Mouse (Mus musculus): ENCODE data around the gene Tenm4. TPM values are rescaled to one million over a fixed set of nuclear protein-coding genes. Genes with fewer than 3 reads are reported as not detected.

Gene Tenm4
- total RNA-seq, 1 experiment: 38.9 TPM

- H3K4me3 ChIP-seq (ENCODE audit: insufficient read depth in 1 of 2, low read depth in 1 of 2, low read length in 2 of 2, poor library complexity in 1 of 2, severe bottlenecking in 1 of 2): no peak overlapping the region
Measured at GRCm38 (mm10) chr7:96356285-96356811, 185.3 kb downstream of the Tenm4 start.

DNA sequence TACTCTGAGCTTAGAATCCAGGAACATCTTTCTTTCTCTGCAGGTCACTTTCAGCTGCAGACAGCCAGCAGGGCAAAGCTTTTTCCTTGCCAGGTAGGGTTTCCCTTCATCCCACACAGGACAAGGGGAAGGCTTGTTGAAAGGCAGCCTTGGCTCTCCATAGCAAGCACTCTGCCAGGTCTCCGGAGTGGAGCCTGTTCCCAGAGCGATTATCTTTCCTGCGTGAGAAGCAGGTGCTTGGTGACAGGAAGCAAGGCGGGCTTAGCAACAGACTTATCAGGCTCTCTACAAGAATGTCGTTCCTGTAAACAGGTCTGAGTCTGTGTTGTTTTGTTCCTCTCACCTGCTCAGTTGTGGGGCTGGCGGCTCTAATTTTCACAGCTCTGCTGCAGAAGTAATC is 186.5 kb downstream of the Tenm4 start:
- Histone ChIP-seq H3K4me3 (ENCODE audit: insufficient read depth in 1 of 2, low read depth in 1 of 2, low read length in 2 of 2, poor library complexity in 1 of 2, severe bottlenecking in 1 of 2) (no peak overlapping the region), H3K4me1 (ENCODE audit: control insufficient read depth in 2 of 2, insufficient read depth in 2 of 2, low read length in 2 of 2, poor library complexity in 1 of 2) (0 out of 4 replicates have a peak, but pooled peaks cover 0 to 1% of the 10 kb centered on the region in 2 experiments), H3K9me3 (ENCODE audit: control insufficient read depth, insufficient read depth, low read depth, low read length) (no peaks in the 10 kb centered on the region), H3K27ac (ENCODE audit: insufficient read depth, low read depth, low read length, poor library complexity, severe bottlenecking) (no peak overlapping the region), H3K36me3 (ENCODE audit: control insufficient read depth, insufficient read depth, low read length, poor library complexity, severe bottlenecking) (no peaks in the 10 kb centered on the region), H3K9ac (ENCODE audit: insufficient read depth, low read depth, low read length, poor library complexity, severe bottlenecking) (no peak overlapping the region)
- DNase-seq (ENCODE audit: low read depth, low spot score): no peak
- in situ Hi-C loops (cut with MboI; ENCODE audit: low sequenced_read_pairs in 2 of 2, unreplicated experiment in 2 of 2): no loop called here
- TF ChIP-seq ZC3H11A (IDR thresholded peaks at IDR 0.05; ENCODE audit: borderline replicate concordance, low read depth, low read length): no peak
- no peak for TF ChIP-seq ZNF384 (IDR thresholded peaks at IDR 0.05; ENCODE audit: low read depth, low read length)
- no peak for TF ChIP-seq CHD2 (IDR thresholded peaks at IDR 0.05; ENCODE audit: low read depth, low read length)
- no peak for TF ChIP-seq MAFK (IDR thresholded peaks at IDR 0.05; ENCODE audit: insufficient read depth, low read depth, low read length)
- no peak for TF ChIP-seq HCFC1 (IDR thresholded peaks at IDR 0.05; ENCODE audit: borderline replicate concordance, insufficient read depth, low read length)

More at GRCm38 (mm10) chr7:96356285-96356811, 185.3 kb downstream of the Tenm4 start:
- DNase-seq (ENCODE audit: low read depth, low spot score): no peak
- TF ChIP-seq MAFK (IDR thresholded peaks at IDR 0.05; ENCODE audit: insufficient read depth, low read depth, low read length) (no peak), ZC3H11A (IDR thresholded peaks at IDR 0.05; ENCODE audit: borderline replicate concordance, low read depth, low read length) (no peak), HCFC1 (IDR thresholded peaks at IDR 0.05; ENCODE audit: borderline replicate concordance, insufficient read depth, low read length) (no peak), ZNF384 (IDR thresholded peaks at IDR 0.05; ENCODE audit: low read depth, low read length) (no peak), CHD2 (IDR thresholded peaks at IDR 0.05; ENCODE audit: low read depth, low read length) (no peak)
- in situ Hi-C loops (cut with MboI; ENCODE audit: low sequenced_read_pairs in 2 of 2, unreplicated experiment in 2 of 2): no loop called here
- H3K27ac ChIP-seq (ENCODE audit: insufficient read depth, low read depth, low read length, poor library complexity, severe bottlenecking): no peak overlapping the region
- no peaks in the 10 kb centered on the region for H3K9me3 ChIP-seq (ENCODE audit: control insufficient read depth, insufficient read depth, low read depth, low read length)
- H3K36me3 ChIP-seq (ENCODE audit: control insufficient read depth, insufficient read depth, low read length, poor library complexity, severe bottlenecking): no peaks in the 10 kb centered on the region
- no peak overlapping the region for H3K9ac ChIP-seq (ENCODE audit: insufficient read depth, low read depth, low read length, poor library complexity, severe bottlenecking)
- 0 out of 4 replicates have a peak, but pooled peaks cover 0 to 1% of the 10 kb centered on the region in 2 experiments for H3K4me1 ChIP-seq (ENCODE audit: control insufficient read depth in 2 of 2, insufficient read depth in 2 of 2, low read length in 2 of 2, poor library complexity in 1 of 2)

DNA sequence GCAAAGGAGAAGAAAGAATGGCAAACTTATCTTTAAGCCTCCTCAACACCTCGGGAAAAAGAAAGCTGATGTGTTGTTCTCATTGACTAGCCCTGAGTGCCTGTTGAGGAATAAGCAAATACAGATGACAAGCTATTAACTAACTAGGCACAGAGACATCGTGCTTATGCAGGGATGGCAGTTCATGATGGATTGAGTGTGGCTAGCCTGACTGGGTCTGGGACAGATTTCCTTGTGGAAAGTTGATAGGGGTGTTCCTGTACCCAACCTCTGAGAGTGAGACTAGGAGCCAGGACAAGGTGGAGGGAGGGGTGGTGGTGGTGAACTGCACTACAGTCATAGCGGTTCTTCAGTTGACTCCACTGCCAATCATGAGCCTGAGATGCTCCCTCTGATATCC is 192.3 kb downstream of the Tenm4 start:
- in situ Hi-C loops (cut with MboI; ENCODE audit: low sequenced_read_pairs in 2 of 2, unreplicated experiment in 2 of 2): no loop called here
- TF ChIP-seq HCFC1 (IDR thresholded peaks at IDR 0.05; ENCODE audit: borderline replicate concordance, insufficient read depth, low read length): no peak
- no peak for TF ChIP-seq CHD2 (IDR thresholded peaks at IDR 0.05; ENCODE audit: low read depth, low read length)
- TF ChIP-seq ZNF384 (IDR thresholded peaks at IDR 0.05; ENCODE audit: low read depth, low read length): no peak
- no peak for TF ChIP-seq ZC3H11A (IDR thresholded peaks at IDR 0.05; ENCODE audit: borderline replicate concordance, low read depth, low read length)
- no peak for TF ChIP-seq MAFK (IDR thresholded peaks at IDR 0.05; ENCODE audit: insufficient read depth, low read depth, low read length)
- H3K9ac ChIP-seq (ENCODE audit: insufficient read depth, low read depth, low read length, poor library complexity, severe bottlenecking): no peak overlapping the region
- H3K4me1 ChIP-seq (ENCODE audit: control insufficient read depth in 2 of 2, insufficient read depth in 2 of 2, low read length in 2 of 2, poor library complexity in 1 of 2): no peaks in the 10 kb centered on the region
- no peak overlapping the region for H3K4me3 ChIP-seq (ENCODE audit: insufficient read depth in 1 of 2, low read depth in 1 of 2, low read length in 2 of 2, poor library complexity in 1 of 2, severe bottlenecking in 1 of 2)
- H3K36me3 ChIP-seq (ENCODE audit: control insufficient read depth, insufficient read depth, low read length, poor library complexity, severe bottlenecking): no peaks in the 10 kb centered on the region
- H3K27ac ChIP-seq (ENCODE audit: insufficient read depth, low read depth, low read length, poor library complexity, severe bottlenecking): no peak overlapping the region
- H3K9me3 ChIP-seq (ENCODE audit: control insufficient read depth, insufficient read depth, low read depth, low read length): no peaks in the 10 kb centered on the region
- no peak for DNase-seq (ENCODE audit: low read depth, low spot score)

GRCm38 (mm10) chr7:96369947-96370346 is 198.9 kb downstream of the Tenm4 start:
- H3K9ac ChIP-seq (ENCODE audit: insufficient read depth, low read depth, low read length, poor library complexity, severe bottlenecking): no peak overlapping the region
- no peaks in the 10 kb centered on the region for H3K9me3 ChIP-seq (ENCODE audit: control insufficient read depth, insufficient read depth, low read depth, low read length)
- no peak overlapping the region for H3K27ac ChIP-seq (ENCODE audit: insufficient read depth, low read depth, low read length, poor library complexity, severe bottlenecking)
- no peaks in the 10 kb centered on the region for H3K4me1 ChIP-seq (ENCODE audit: control insufficient read depth in 2 of 2, insufficient read depth in 2 of 2, low read length in 2 of 2, poor library complexity in 1 of 2)
- in situ Hi-C loops (cut with MboI; ENCODE audit: low sequenced_read_pairs in 2 of 2, unreplicated experiment in 2 of 2): no loop called here
- H3K4me3 ChIP-seq (ENCODE audit: insufficient read depth in 1 of 2, low read depth in 1 of 2, low read length in 2 of 2, poor library complexity in 1 of 2, severe bottlenecking in 1 of 2): no peak overlapping the region
- no peaks in the 10 kb centered on the region for H3K36me3 ChIP-seq (ENCODE audit: control insufficient read depth, insufficient read depth, low read length, poor library complexity, severe bottlenecking)
- TF ChIP-seq HCFC1 (IDR thresholded peaks at IDR 0.05; ENCODE audit: borderline replicate concordance, insufficient read depth, low read length) (no peak), ZC3H11A (IDR thresholded peaks at IDR 0.05; ENCODE audit: borderline replicate concordance, low read depth, low read length) (no peak), CHD2 (IDR thresholded peaks at IDR 0.05; ENCODE audit: low read depth, low read length) (no peak), ZNF384 (IDR thresholded peaks at IDR 0.05; ENCODE audit: low read depth, low read length) (no peak), MAFK (IDR thresholded peaks at IDR 0.05; ENCODE audit: insufficient read depth, low read depth, low read length) (no peak)
- no peak for DNase-seq (ENCODE audit: low read depth, low spot score)
